In genomic region chr3:63516279-63516678, GRCm38 (mm10) we compare ENCODE assay signal across 21 mouse cellular contexts. TPM values are rescaled to one million over a fixed set of nuclear protein-coding genes. Genes with fewer than 3 reads are reported as not detected.
DNase-seq lines count a peak whose midpoint lies in the region; ATAC-seq lines count a peak whose summit lies in the region.
"Not testable (repeated sequence)": the region's sequence is repeated elsewhere in the genome, so short reads cannot be mapped to it uniquely, and the experiment has no call there.
"Had no signal": no experiment of that assay in that cellular context is flagged by ENCODE, and none has a peak within 500 bp of the region (broad histone marks: within the 10 kb centered on the region; RNA-seq: fewer than 3 reads in every experiment).

No protein-coding gene starts in this region.

- ATAC-seq in heart, embryonic 12.5 days (ENCODE audit: insufficient number of reproducible peaks, low FRiP score), result 0 out of 2 replicates have a peak, but pooled peaks have one; percentile 67
- 0 out of 2 replicates have a peak, but pooled peaks have one; percentile 61 for ATAC-seq in limb, embryonic 15.5 days (ENCODE audit: insufficient number of reproducible peaks, low FRiP score, low TSS enrichment, low read depth)

- in situ Hi-C loops in ES-E14 (cut with MboI; ENCODE audit: low sequenced_read_pairs in 2 of 2, unreplicated experiment in 2 of 2), result not testable (repeated sequence)

- H3K36me3 ChIP-seq in ES-E14 (ENCODE audit: control insufficient read depth, insufficient read depth, low read length, poor library complexity, severe bottlenecking); heart, embryonic 12.5 days; limb, embryonic 15.5 days; splenic B cell, adult 2 months (ENCODE audit: control insufficient read depth, insufficient read depth, low read length, poor library complexity, severe bottlenecking): not testable (repeated sequence)

- 79% methylated on average over 3 of the region's 3 CpGs for WGBS in heart, embryonic 12.5 days
- 81% methylated on average over 3 of the region's 3 CpGs for WGBS in limb, embryonic 15.5 days

- H3K4me2 ChIP-seq in heart, embryonic 12.5 days; limb, embryonic 15.5 days: not testable (repeated sequence)

- H3K9me3 ChIP-seq in ES-E14 (ENCODE audit: control insufficient read depth, insufficient read depth, low read depth, low read length); heart, embryonic 12.5 days (replicated peaks); limb, embryonic 15.5 days: not testable (repeated sequence)

- H3K4me3 ChIP-seq in ES-E14 (ENCODE audit: insufficient read depth in 1 of 2, low read depth in 1 of 2, low read length in 2 of 2, poor library complexity in 1 of 2, severe bottlenecking in 1 of 2); heart, embryonic 12.5 days; limb, embryonic 15.5 days: not testable (repeated sequence)

- DNase-seq in ES-E14 (ENCODE audit: low read depth, low spot score), result not testable (repeated sequence)
- peak; percentile 3 to 29 for DNase-seq in adrenal gland, adult 18-20 months (ENCODE audit: low spot score in 2 of 2)
- DNase-seq in embryo, embryonic 11.5 days (ENCODE audit: low read depth, low spot score), result peak; percentile 2
- DNase-seq in splenic B cell, adult 2 months (ENCODE audit: low read depth, low spot score), result peak; percentile 17
- DNase-seq in thymus, postnatal 4 days, result peak; percentile 19

- H3K27ac ChIP-seq in ES-E14 (ENCODE audit: insufficient read depth, low read depth, low read length, poor library complexity, severe bottlenecking), result peak overlapping the region; percentile 11; the same call in 1 of the 2 replicates
- not testable (repeated sequence) for H3K27ac ChIP-seq in heart, embryonic 12.5 days (ENCODE audit: poor library complexity, severe bottlenecking); limb, embryonic 15.5 days

- not testable (repeated sequence) for H3K27me3 ChIP-seq in heart, embryonic 12.5 days (replicated peaks); limb, embryonic 15.5 days; splenic B cell, adult 2 months (ENCODE audit: control insufficient read depth, insufficient read depth, low read length, poor library complexity, severe bottlenecking)

- not testable (repeated sequence) for H3K4me1 ChIP-seq in ES-E14 (ENCODE audit: control insufficient read depth in 2 of 2, insufficient read depth in 2 of 2, low read length in 2 of 2, poor library complexity in 1 of 2); heart, embryonic 12.5 days (replicated peaks); limb, embryonic 15.5 days

- not testable (repeated sequence) for H3K9ac ChIP-seq in ES-E14 (ENCODE audit: insufficient read depth, low read depth, low read length, poor library complexity, severe bottlenecking); heart, embryonic 12.5 days; limb, embryonic 15.5 days

RNA-seq across cellular contexts. Expression of gene Gm34302, which starts 32.6 kb away (rescaled TPM):
- not detected in 2 replicates for total RNA-seq in ES-E14 (2012; rRNA removed)
- not detected for total RNA-seq in adrenal gland, adult 18-20 months (2021)
- polyA plus RNA-seq in heart, embryonic 12.5 days (2016; fragmentation: Nextera tagmentation; extraction: Ambion mirVana), result not detected in 2 replicates
- 0.93 and 1.8 TPM in 2 replicates for polyA plus RNA-seq in limb, embryonic 15.5 days (2015; fragmentation: Nextera tagmentation; extraction: Ambion mirVana)
- total RNA-seq: adrenal gland, adult 2 months; layer of hippocampus, adult 2 months; left cerebral cortex, postnatal 36 days had no signal
- polyA plus RNA-seq: adrenal gland, adult 2 months; cortical plate, adult 2 months; forebrain, embryonic 10.5 days; frontal cortex, adult 2 months; hindbrain, embryonic 13.5 days; intestine, embryonic 15.5 days; kidney, embryonic 15.5 days; liver, embryonic 12.5 days; lung, embryonic 14.5 days; midbrain, embryonic 10.5 days; neural tube, embryonic 14.5 days; thymus, adult 2 months had no signal
